Mouse (Mus musculus) cerebellum, postnatal 25 days (tissue): ENCODE data around the gene Galnt7.

Source experiments
- DNase-seq, 2 experiments: peaks; one replicate each; pipeline ENCODE4 v3.0.0; 2021; ENCODE audit warnings: mixed read lengths in 2 of 2

The Galnt7 gene

GRCm38 (mm10) chr8:57628787-57629664, 23.8 kb downstream of the Galnt7 start:
- DNase-seq, result no peak

- no peak for DNase-seq
Measured at GRCm38 (mm10) chr8:57627946-57628786, 24.7 kb downstream of the Galnt7 start.

- DNase-seq, result no peak
Measured at GRCm38 (mm10) chr8:57623955-57624354, 28.9 kb downstream of the Galnt7 start.

GRCm38 (mm10) chr8:57623051-57623450, 29.8 kb downstream of the Galnt7 start:
- no peak for DNase-seq

- no peak for DNase-seq
Measured at GRCm38 (mm10) chr8:57616965-57617364, 35.9 kb downstream of the Galnt7 start.

- DNase-seq, result peak; percentile 79 to 87
Measured at GRCm38 (mm10) chr8:57615016-57615657, 37.7 kb downstream of the Galnt7 start.

- no peak for DNase-seq
Measured at GRCm38 (mm10) chr8:57611419-57611977, 41.3 kb downstream of the Galnt7 start.

GRCm38 (mm10) chr8:57610706-57611418, 42.0 kb downstream of the Galnt7 start:
- peak; percentile 66 to 79 for DNase-seq

GRCm38 (mm10) chr8:57602511-57602910, 50.3 kb downstream of the Galnt7 start:
- no peak for DNase-seq

- peak; percentile 73 to 79 for DNase-seq
Measured at GRCm38 (mm10) chr8:57601987-57602418, 50.8 kb downstream of the Galnt7 start.

- DNase-seq, result peak in 1 of 2 experiments; percentile 32
Measured at GRCm38 (mm10) chr8:57599813-57600555, 52.8 kb downstream of the Galnt7 start.

- no peak for DNase-seq
Measured at GRCm38 (mm10) chr8:57595853-57596252, 57.0 kb downstream of the Galnt7 start.

- no peak for DNase-seq
Measured at GRCm38 (mm10) chr8:57594175-57594885, 58.5 kb downstream of the Galnt7 start.

- peak in 1 of 2 experiments; percentile 11 for DNase-seq
Measured at GRCm38 (mm10) chr8:57592604-57593003, 60.2 kb downstream of the Galnt7 start.

- no peak for DNase-seq
Measured at GRCm38 (mm10) chr8:57591681-57592080, 61.2 kb downstream of the Galnt7 start.

- peak in 1 of 2 experiments; percentile 11 for DNase-seq
Measured at GRCm38 (mm10) chr8:57590015-57590414, 62.8 kb downstream of the Galnt7 start.

- peak; percentile 54 to 57 for DNase-seq
Measured at GRCm38 (mm10) chr8:57589176-57589575, 63.7 kb downstream of the Galnt7 start.

- DNase-seq, result no peak
Measured at GRCm38 (mm10) chr8:57588604-57589003, 64.2 kb downstream of the Galnt7 start.

GRCm38 (mm10) chr8:57586667-57587066, 66.2 kb downstream of the Galnt7 start:
- no peak for DNase-seq

GRCm38 (mm10) chr8:57585831-57586230, 67.0 kb downstream of the Galnt7 start:
- no peak for DNase-seq

- peak in 1 of 2 experiments; percentile 48 for DNase-seq
Measured at GRCm38 (mm10) chr8:57585128-57585442, 67.7 kb downstream of the Galnt7 start.
